Mouse (Mus musculus): ENCODE data around the gene Npr1. TPM values are rescaled to one million over a fixed set of nuclear protein-coding genes. Genes with fewer than 3 reads are reported as not detected.
A peak's percentile ranks its signal among the peaks of the same experiment; 100 is the strongest.

Gene Npr1
- total RNA-seq, 2 experiments from 2014 or later, result 5.7 to 6.1 TPM

DNA sequence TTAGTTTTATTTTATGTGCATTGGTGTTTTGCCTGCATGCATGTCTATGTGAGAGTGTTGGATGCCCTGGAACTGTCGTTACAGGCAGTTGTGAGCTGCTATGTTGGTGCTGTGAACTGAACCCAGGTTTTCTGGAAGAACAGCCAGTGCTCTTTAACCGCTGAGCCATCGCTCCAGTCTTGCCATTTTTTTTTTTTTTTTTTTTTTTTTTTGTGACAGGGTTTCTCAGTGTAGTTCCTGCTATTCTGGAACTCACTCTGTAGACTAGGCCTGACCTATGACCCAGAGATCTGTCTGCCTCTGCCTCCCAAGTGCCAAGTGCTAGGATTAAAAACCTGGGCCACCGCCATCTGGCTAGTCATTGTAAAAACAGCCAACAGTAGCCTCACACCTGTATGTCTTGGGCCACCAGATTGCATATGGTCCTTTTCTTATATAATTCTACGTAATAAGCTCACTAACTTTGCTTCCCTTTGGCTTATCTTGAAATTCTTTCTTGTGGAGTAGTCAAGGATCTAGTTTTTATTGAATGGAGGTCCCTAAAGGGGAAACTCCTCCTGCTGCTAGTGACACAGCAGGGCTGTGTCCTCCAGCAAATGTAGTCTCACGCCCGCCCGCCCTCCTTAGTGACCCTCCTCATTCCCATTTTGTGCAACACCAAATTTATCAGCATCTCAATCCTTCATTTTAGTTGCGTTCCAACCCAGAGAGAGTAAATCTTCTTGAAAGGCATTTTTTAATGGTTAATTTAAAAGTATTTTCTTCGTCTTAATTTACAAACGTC is 20.1 kb downstream of the Npr1 start:
- intact Hi-C loops (cut with DNase I), result no loop called here
- DNase-seq, result no peak

DNA sequence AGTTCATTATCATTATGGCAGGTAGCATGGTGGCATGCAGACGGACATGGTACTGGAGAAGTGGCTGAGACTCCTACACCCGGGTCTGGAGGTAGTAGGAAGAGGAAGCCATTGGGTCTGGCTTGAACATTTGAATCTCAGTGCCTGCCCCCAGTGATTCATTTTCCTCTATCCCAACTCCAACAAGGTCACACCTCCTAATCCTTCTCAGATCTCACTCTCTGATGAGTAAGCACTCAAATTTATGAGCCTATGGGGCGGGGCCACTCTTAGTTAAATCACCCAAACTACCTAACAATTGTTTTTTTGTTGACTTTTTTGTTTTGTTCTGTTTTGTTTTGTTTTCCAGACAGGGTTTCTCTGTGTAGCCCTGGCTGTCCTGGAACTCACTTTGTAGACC is 21.7 kb downstream of the Npr1 start:
- no peak for DNase-seq
- intact Hi-C loops (cut with DNase I), result no loop called here

DNA sequence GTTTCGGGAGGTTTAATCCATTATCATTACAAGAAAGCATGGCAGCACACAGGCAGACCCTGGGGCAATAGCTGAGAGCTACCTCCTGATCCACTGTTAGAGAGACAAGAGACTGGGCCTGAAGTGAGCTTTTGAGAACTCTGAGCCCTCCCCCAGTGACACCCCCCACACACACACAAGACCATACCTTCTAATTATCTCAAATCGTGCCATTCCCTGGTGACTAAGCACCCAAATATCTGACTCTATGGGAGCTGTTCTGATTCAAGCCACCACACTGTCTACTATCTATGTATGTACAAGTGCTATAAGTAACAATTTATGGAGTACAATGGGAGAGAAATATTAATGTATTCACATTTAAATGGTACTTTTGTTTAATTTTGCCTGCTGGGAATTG is 24.9 kb downstream of the Npr1 start:
- intact Hi-C loops (cut with DNase I), result no loop called here
- DNase-seq, result no peak

DNA sequence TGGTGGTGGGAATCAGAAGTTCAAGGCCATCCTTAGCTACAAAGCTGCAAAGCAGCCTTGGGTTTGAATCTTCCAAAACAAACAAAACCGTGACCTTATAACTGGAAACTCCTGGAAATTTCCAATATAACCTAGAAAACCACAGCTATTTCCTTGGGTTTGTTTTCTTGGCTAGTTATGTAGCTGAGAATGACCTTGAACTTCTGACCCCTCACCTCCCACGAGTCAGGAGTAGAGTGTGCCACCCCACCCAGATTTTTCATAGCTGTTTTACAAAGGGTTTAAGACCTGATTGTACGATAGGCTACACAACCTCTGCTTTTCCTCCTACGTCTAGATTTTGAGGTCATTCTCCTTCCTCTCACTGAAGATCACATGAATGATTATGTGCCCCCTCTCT is 28.5 kb downstream of the Npr1 start:
- no peak for DNase-seq
- intact Hi-C loops (cut with DNase I), result no loop called here

DNA sequence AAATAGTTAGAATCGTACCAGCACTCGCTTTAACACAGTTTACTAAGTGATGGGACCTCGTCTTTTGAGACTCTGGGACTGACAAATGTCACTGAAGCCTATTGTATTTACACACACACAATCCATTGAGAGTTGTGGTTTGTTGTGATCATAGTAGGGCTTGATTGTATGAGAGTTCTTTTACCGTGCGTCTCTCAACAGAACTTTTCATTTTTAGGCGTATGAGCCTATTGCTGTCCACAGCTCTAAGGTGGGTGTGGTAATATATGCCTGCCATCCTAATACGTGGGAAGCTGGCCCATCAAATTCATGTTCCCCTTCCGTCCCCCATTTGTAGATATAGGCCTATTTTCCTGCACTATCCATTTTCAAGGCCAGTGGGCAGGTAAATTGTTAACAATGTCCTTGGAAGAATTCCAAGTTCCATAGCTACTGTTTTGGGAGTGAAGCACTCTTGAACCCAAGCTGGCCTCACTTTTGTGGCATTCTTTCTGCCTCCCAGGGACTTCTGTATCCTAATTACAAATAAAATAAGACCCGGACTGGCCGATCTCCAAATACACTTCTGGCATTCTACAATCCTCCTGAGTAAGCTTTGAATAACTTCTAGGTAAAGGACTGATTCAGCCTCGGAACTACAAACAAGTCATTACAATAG is 31.5 kb downstream of the Npr1 start:
- DNase-seq, result no peak
- intact Hi-C loops (cut with DNase I), result no loop called here

DNA sequence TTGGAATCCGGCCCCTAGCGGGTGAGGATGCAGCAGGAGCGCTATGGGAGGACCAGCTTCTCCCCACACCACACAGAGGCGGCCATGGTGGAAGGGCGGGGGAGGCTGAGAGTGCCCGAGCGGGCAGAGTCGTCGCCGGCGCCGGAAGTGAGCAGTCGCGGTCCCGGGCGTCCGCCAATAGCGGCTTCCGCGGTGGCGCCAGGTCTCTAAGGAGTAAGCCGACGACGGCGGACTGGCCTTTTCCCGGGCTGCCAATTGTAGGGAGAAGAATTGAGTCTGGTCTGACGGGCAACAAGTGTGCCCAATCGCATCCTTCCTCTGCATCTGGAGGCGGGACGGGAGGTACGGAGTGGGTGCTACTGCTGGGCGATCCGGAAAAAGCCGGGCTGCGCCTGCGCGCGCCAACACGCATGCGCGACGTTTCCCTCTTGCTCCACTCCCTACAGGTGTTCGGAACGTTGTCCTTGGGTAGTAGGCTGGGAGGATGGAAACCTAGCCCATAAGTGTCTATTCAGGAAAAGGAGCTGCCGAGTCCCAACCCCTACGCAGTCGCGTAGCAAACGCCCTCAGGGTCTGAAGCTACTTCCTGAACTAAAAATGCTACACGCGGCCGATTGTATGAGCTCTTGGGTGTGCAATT is 32.2 kb downstream of the Npr1 start, which contains the start of gene Ints3:
Gene Ints3, minus strand, starts transcription at position 242 of the 640 bp plus-strand sequence.
- intact Hi-C loops (cut with DNase I), result no loop called here
- DNase-seq, result peak; percentile 99 to 100

DNA sequence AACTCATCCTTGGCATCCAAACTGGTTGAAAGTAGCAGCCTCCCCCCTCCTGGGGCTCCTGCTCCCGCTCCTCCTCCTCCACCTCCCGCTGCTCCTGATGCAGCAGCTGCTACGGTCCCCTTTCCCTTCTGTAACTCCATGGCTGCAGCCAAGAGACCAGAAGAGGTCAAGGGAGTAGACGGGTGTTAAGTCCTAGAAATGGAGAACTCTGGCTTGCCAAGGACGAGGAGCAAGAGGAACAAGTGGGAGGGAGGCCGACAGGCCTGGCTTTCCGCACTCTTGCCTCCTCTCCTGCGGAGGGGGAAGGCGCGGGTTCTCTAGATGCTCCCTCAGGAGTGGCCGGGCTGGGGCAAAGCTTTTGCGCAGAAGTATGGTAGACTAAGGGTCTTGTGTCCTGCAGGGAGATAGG is 32.9 kb downstream of the Npr1 start:
- no peak for DNase-seq
- intact Hi-C loops (cut with DNase I), result no loop called here

DNA sequence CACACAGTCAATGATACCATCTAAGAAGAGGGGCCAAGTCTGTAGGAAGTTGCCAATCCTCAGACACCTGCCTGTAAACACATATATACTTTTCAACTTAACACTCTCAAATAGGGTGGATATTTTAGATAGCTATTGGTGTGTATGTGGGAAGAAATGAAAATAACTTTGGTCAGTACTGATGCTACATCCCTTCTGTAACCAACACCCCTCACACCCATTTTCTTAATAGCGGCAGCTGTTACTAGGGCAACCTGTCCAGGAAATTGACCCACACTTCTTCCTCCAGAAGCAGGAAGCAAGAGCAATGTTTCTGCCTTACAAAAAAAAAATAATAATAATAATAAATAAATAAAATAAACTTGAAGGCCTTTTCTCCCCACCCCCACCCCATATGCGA is 33.3 kb downstream of the Npr1 start:
- DNase-seq, result no peak
- intact Hi-C loops (cut with DNase I), result no loop called here

DNA sequence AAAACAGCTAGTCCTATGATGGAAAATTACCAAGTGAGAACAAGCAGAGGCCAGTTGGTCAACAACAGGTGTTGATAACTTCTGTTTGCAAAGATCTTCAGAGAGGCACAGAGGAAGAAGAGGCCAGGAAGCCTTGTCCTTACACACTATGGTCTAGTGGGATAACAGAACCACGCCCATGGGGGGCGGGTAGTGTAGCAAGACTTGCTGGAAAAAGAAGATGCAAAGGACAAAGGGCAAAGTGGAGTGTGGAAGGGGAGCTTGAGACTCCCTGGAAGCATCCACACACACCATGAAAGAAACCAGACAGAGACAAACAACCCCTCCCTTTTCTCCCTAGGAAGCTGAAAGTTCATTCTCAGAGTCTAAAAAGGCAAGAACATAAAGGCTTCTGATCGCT is 36.1 kb downstream of the Npr1 start:
- no peak for DNase-seq
- intact Hi-C loops (cut with DNase I), result no loop called here

DNA sequence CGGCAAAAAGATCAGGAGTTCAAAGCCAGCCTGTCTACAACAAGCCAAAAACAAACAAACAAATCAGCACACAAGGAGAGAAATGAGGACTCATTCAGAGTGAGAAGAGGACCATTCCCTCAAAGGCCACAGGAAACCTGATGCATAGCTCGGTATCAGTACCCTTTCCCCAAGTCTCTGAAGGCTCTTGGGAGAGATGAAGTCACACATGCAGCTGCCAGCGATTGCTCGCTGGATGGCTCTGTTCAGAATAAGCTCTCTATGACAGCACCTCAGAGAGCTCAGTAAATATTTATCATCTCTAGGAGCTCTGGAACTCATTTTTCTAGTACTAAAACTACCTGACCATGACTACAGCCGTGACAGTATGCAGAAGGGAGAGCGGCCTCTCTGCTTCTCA is 37.5 kb downstream of the Npr1 start:
- no peak for DNase-seq
- intact Hi-C loops (cut with DNase I), result no loop called here

DNA sequence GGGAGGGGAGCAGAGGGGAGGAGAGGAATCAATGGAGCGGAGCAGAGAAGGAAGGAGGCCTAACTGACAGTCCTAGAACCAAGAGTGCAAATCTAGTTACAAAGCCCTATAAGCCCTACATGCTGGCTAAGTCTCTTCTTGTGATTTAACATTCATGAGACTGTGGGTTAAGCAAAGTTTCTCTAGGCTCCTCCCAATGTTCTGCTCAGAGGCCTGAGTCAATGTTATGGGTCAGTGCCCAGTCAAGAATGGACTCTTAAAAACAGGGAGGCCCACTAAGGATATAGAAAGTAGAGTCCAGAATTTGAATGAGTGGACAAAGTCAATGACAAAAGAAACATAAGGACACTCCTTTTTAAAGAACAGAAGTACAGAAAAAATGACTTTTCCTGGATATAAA is 38.1 kb downstream of the Npr1 start:
- intact Hi-C loops (cut with DNase I), result no loop called here
- no peak for DNase-seq

DNA sequence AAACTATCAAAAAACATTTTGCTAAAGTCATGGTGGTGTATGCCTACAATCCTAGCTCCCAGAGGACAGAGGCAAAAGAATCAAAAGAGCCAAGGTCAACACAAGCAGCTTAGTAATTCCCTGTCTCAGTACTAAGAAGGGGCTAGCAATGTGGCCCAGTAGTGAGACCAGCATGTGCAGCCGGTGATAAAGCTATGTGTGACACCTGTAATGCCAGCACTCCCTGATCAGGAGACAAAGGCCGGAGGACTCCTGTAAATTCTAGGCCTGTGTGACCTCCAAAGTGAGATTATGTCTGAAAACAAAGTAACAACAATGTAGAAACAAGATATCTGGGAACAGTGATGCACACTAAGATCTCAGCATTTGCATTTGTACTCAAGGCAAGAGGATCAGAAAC is 40.2 kb downstream of the Npr1 start:
- intact Hi-C loops (cut with DNase I), result no loop called here
- DNase-seq, result no peak

DNA sequence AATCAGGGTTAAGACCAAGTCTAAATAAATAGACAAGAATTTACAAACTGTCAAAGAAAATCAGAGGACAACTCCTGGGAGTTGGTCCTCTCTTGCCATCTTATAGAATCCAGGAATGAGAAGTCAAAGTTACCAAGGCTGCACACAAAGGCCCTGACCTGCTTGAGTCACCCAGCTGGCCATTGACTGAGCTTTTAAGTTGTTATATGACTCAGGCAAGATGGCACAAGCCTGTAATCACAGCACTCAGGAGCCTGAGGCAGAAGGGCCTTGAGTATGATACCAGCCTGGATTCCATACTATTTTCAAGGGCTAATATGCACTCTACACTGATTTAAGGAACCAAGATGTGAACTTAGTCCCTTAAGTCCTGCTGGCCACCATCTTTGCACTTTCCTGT is 42.1 kb downstream of the Npr1 start:
- intact Hi-C loops (cut with DNase I), result no loop called here
- no peak for DNase-seq

DNA sequence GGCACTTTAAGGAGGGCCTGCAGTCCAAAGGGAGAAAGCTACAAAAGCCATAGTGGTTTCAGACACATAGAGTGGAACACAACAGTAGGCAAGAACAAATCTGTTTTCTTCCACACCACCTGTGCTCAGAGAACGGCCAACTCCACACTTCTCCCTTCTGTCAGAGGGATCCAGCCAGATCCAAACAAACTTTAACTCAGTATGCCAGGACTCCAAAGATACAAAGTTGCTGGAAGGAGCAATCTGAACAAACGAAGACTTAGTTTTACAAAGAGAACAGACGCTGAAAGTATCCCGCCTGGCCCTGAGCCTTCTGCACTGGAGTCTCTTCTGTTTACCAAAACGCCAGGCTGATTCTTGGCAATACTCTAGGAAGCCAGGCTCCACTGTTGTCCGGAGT is 45.0 kb downstream of the Npr1 start:
- no peak for DNase-seq
- intact Hi-C loops (cut with DNase I), result no loop called here

DNA sequence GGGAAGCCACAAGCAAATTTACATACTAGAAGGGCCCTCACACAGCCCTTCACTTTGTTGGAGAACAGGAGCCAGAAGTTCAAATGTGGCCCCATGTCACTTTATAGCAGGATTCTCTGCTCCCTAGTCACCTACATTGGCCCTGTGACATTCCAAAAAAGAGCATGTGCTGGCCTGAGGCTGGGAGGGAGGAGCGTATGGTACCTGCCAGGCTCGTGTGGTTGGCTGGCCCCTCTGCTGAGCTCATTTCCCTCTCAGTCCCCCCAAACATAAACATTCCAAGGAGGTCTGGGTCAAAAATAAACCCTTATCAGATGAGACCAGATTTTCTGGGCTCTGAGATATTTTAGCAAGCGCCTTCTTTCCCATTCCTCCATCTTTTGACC is 52.7 kb downstream of the Npr1 start:
- DNase-seq, result no peak
- intact Hi-C loops (cut with DNase I), result no loop called here

DNA sequence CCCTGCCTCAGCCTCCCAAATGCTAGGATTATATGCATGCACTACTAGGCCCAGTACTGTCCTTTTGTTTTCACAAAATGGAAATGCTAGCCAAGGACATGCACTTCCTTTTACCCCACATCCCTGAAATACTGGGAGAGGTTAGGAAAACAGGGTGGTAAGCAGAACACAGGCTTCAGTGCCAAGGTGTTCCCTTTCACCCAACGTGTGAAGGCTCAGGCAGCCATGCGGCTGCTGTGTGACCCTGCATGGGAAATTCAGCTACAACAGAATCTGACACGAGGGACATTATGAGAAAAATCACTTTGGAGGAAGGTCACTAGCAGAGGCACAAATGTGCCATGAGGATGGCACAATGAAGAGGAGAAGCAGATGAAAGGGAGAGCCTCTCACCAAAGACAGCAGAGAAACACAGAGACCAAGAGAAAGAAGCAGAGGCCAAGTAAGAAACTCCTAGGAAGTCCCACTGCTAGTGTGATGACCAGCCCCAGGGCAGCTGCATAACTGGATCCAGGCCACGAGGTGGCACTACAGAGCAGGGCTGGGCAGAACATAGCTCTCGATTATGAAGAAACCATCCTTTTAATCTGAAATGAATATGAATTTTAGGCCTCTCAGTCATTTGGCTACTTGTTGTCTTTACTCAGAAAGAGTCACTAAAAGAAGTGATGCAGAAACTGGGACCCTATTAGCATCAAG is 53.2 kb downstream of the Npr1 start:
- intact Hi-C loops (cut with DNase I), result loop anchor here (1.0 kb wide), 1 partner anchor 54 kb away; no protein-coding TSS in a partner anchor
- peak; percentile 69 to 70 for DNase-seq

DNA sequence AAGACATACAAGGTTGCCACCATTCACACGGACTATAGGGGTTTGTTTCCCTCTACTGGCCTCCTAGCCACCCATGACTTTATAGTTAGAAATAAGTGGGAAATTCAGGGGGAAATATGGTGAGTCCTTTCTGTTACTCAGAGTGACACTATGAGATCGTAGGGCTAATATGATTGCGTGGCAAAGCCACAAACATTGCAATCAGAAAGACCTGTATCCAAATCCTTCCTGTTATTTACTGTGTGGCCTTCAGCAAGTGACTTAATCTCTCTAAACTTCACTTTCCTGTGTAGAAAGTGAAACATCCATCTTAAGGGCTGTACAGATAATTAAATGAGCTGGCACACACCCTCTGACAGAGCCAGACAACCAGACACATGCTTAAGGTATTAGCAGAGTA is 56.9 kb downstream of the Npr1 start:
- DNase-seq, result no peak
- intact Hi-C loops (cut with DNase I), result no loop called here

DNA sequence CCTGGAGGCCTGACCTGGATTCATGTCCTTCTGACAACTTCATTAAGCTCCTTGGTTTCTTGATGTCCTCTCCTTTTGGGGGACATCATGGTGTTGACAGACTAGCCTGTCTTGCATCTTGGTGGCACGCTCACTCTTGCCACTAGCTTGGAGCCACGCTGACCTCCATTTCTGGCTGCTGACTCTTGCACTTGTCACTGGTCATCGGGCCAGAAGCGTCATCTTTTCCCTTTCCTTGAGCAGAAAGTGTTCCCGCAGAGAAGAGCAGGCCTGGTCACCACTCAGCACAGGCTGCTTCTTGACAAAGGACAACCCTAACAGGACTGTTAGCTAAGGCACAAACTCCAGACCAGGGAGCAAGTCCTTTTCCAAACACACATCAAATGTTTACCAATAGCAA is 59.3 kb downstream of the Npr1 start:
- no peak for DNase-seq
- intact Hi-C loops (cut with DNase I), result no loop called here

DNA sequence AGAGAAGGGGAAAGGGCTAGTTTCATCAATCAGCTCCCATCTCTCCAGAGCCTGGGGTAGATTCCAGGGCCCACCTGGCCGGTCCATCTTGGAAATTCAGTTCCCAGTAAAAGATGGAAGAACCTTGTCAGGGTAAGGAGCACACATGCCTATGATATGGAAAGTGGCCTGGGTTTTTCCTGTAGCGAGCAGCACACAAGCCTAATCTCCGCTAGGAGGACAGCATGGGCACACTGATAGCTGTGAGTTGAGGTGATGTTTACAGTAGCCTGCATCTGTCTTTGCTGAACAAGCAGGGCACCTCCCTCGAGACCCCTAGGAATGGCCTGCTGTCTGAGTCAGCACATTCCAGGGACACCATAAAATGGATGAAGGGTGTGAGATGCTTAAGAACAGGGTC is 61.1 kb downstream of the Npr1 start:
- DNase-seq, result no peak
- intact Hi-C loops (cut with DNase I), result no loop called here

DNA sequence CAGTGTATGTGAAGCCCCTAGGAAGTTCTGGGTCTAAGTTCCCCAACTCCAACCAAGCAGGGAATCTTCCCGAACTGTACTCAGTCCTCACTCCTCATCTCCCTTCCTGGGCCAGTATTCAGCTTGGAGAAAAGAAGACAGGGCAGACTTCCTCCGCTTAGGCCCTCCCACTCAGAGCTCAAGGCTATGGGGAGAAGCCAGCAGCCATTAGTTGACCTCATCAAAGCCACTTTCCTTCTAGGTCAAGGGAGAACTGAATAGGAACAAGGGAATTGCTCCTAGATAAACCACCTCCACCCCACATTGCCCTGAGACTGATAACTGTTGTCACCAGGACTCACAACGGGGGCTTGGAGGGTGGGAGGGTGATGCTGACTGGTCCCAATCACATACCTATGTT is 61.5 kb downstream of the Npr1 start:
- DNase-seq, result no peak
- intact Hi-C loops (cut with DNase I), result no loop called here

DNA sequence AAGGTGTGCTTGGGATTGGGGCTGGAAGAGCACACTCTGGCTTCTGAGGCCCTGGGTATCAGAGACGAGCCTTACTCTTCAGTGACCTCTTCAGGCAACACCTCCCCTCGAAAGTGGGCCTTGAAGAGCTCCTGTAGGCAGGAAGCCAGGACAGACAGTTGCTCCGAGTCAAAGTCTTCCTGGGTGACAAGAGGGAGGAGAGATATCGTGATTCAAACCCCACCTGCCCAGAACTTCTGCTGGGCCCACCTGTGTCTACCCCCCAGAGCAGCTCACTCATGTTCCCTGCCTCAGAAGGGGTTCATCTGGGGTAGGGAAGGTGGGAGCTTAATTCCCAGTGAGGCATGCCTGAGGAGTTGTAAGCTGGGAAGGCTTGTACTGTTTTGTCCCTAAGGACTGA is 64.7 kb downstream of the Npr1 start:
- no peak for DNase-seq
- intact Hi-C loops (cut with DNase I), result no loop called here

Data from gastrocnemius, postnatal 36 days (tissue).